Mouse (Mus musculus) lung, postnatal 0 days (tissue): ENCODE data around the gene Ctsw. TPM values are rescaled to one million over a fixed set of nuclear protein-coding genes. Genes with fewer than 3 reads are reported as not detected.

ENCODE experiments used
- ATAC-seq: fragments of 200-750 bp; cut with Nextera tagmentation; 2 replicates; pipeline ENCODE4 v1.8.0; 2017; ENCODE audit warnings: moderate library complexity
- DNase-seq: peaks from one replicate; pipeline ENCODE4 v3.0.0-alpha.2; 2016; ENCODE audit warnings: low spot score
- H3K27ac ChIP-seq: fragments of 300-500 bp; sonication (generic); 2 replicates; pipeline ENCODE4 v1.5.1; 2014; ENCODE audit warnings: antibody characterized with exemption, mild to moderate bottlenecking, low read length, mixed read lengths
- H3K27me3 ChIP-seq: fragments of 300-500 bp; sonication (generic); replicated peaks from 2 replicates; pipeline ENCODE4 v1.6.1; 2014; ENCODE audit warnings: low read length, mixed read lengths; ENCODE audit not compliant: insufficient read depth
- H3K36me3 ChIP-seq: fragments of 300-500 bp; sonication (generic); 2 replicates; pipeline ENCODE4 v1.6.1; 2014; ENCODE audit warnings: low read length, mixed read lengths; ENCODE audit not compliant: insufficient read depth
- H3K4me1 ChIP-seq: fragments of 300-500 bp; sonication (generic); 2 replicates; pipeline ENCODE4 v1.6.1; 2014; ENCODE audit warnings: antibody characterized with exemption, low read depth, low read length, mixed read lengths; ENCODE audit not compliant: insufficient read depth
- H3K4me2 ChIP-seq: fragments of 300-500 bp; sonication (generic); replicated peaks from 2 replicates; pipeline ENCODE4 v1.6.1; 2014; ENCODE audit warnings: low read depth, mild to moderate bottlenecking, low read length, moderate library complexity, mixed read lengths
- H3K4me3 ChIP-seq: fragments of 300-500 bp; sonication (generic); 2 replicates; pipeline ENCODE4 v1.5.1; 2014; ENCODE audit warnings: low read depth, low read length
- H3K9ac ChIP-seq: fragments of 300-500 bp; sonication (generic); replicated peaks from 2 replicates; pipeline ENCODE4 v1.6.1; 2014; ENCODE audit warnings: low read depth, mild to moderate bottlenecking
- H3K9me3 ChIP-seq: fragments of 300-500 bp; sonication (generic); 2 replicates; pipeline ENCODE4 v1.6.1; 2016; ENCODE audit warnings: low read length, mixed read lengths
- CTCF ChIP-seq: IDR thresholded peaks from 2 replicates; pipeline ENCODE4 v1.5.1; 2016; ENCODE audit warnings: antibody characterized with exemption, mild to moderate bottlenecking
- EP300 ChIP-seq: IDR thresholded peaks from 2 replicates; pipeline ENCODE4 v1.6.1; 2016; ENCODE audit warnings: antibody characterized with exemption, mild to moderate bottlenecking, control low read depth
- WGBS: fragments of 180-500 bp; shearing (Covaris S2); extraction: QIAGEN DNeasy Blood & Tissue Kit; methylation state at CpG from one replicate; pipeline ENCODE4 v1.1.7; 2014; 5-methylcytosine and 5-hydroxymethylcytosine counted together
- polyA plus RNA-seq: library from polyadenylated mRNA; unstranded; fragments of >200 nt; fragmentation: Nextera tagmentation; extraction: Ambion mirVana; gene quantifications from 2 replicates; pipeline ENCODE4 v1.2.1, GENCODE M21; 2015

The Ctsw gene
- polyA plus RNA-seq, 1 experiment from 2014 or later, result 2.6 TPM

DNA sequence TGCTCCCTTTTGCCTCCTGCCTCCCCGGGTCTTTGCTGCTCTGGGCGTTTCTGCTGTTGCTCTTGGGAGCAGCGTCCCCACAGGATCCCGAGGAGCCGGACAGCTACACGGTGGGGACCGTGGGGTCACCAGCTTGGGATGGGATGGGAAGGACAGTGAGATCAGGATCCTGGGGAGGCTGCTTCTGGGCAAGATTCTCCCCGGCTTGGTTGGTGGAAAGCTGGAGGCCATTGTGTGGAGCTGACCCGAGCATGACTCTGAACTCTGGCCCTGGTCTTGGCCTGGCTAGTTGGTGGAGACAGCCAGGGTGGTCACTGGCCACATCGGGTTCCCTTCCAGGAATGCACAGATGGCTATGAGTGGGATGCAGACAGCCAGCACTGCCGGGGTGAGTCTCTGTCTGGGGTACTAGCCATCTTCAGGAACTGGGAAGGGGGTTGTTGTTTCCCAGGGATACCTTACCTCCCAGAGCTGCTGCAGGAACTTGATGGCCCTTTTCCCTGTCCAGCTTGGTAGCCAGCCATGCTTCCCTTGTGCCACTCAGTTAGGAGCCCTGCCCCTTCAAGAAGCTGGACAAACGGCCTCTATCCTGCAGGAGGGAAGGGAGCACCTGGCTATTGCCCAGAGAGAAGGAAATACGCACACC is 6.9 kb upstream of the Ctsw start:
- ATAC-seq (peak; percentile 23), DNase-seq (no peak)
- Histone ChIP-seq H3K9ac (peak overlapping the region; percentile 64), H3K36me3 (0 out of 2 replicates have a peak, but pooled peaks cover 4% of the 10 kb centered on the region), H3K4me1 (peaks cover 2% of the 10 kb centered on the region; the same call in 1 of the 2 replicates), H3K27ac (peak overlapping the region; percentile 81), H3K9me3 (no peaks in the 10 kb centered on the region), H3K4me2 (peak overlapping the region; percentile 92), H3K27me3 (no peaks in the 10 kb centered on the region), H3K4me3 (peak overlapping the region; percentile 57)
- no peak for TF ChIP-seq EP300
- no peak for TF ChIP-seq CTCF
- 15% methylated on average over 13 of the region's 13 CpGs for WGBS

- H3K4me2 ChIP-seq, result peak overlapping the region; percentile 92
- TF ChIP-seq CTCF (peak; percentile 34), EP300 (no peak)
- no peaks in the 10 kb centered on the region for H3K9me3 ChIP-seq
- DNase-seq, result peak; percentile 57
- ATAC-seq, result peak; percentile 66
- 2% methylated on average over 31 of the region's 68 CpGs for WGBS
- H3K36me3 ChIP-seq, result no peaks in the 10 kb centered on the region
- peak overlapping the region; percentile 64 for H3K9ac ChIP-seq
- H3K27me3 ChIP-seq, result no peaks in the 10 kb centered on the region
- H3K4me3 ChIP-seq, result peak overlapping the region; percentile 57
- H3K27ac ChIP-seq, result peak overlapping the region; percentile 81
- peaks cover 2% of the 10 kb centered on the region; the same call in 1 of the 2 replicates for H3K4me1 ChIP-seq
These were observed 6.2 kb upstream of the Ctsw start for GRCm38 (mm10) chr19:5474281-5475068.

- H3K9me3 ChIP-seq, result no peaks in the 10 kb centered on the region
- no peaks in the 10 kb centered on the region for H3K36me3 ChIP-seq
- peak within 1 kb of the TSS; percentile 64 for H3K9ac ChIP-seq
- under 1% methylated on average over 22 of the region's 22 CpGs for WGBS
- H3K4me2 ChIP-seq, result peak within 1 kb of the TSS; percentile 92
- peaks cover 2% of the 10 kb centered on the region; the same call in 1 of the 2 replicates for H3K4me1 ChIP-seq
- no peaks in the 10 kb centered on the region for H3K27me3 ChIP-seq
- ATAC-seq (peak; percentile 87), DNase-seq (peak; percentile 96)
- peak within 1 kb of the TSS; percentile 57 for H3K4me3 ChIP-seq
- 0 out of 2 replicates have a peak, but pooled peaks have one; percentile 47 for TF ChIP-seq EP300
- TF ChIP-seq CTCF, result 0 out of 2 replicates have a peak, but pooled peaks have one; percentile 2
- H3K27ac ChIP-seq, result peak within 1 kb of the TSS; percentile 81
These were observed 5.4 kb upstream of the Ctsw start, which contains the start of gene Efemp2 for GRCm38 (mm10) chr19:5473720-5474119. Gene Efemp2 (plus strand): TSS chr19:5473954.

DNA sequence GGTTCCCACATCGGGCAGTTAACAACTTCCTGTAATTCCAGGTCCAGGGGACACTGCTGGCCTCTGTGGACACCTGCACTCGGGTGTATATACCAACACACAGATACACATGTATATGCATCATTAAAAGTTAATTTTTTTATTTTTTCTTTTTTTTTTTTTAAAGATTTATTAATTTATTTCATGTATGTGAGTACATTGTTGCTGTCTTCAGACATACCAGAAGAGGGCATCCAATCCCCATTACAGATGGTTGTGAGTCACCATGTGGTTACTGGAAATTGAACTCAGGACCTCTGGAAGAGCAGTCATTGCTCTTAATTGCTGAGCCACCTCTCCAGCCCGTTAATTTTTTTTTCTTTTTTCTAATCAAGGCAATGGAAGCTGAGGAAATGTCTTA is 4.5 kb upstream of the Ctsw start:
- ATAC-seq, result no peak
- WGBS, result 65% methylated on average over 3 of the region's 3 CpGs

GRCm38 (mm10) chr19:5471846-5472245 is 3.5 kb upstream of the Ctsw start:
- H3K4me3 ChIP-seq, result no peak overlapping the region
- ATAC-seq, result no peak
- no peak for DNase-seq

More for the DNA sequence above, 4.5 kb upstream of the Ctsw start:
- no peak for TF ChIP-seq EP300
- peak; percentile 55 for TF ChIP-seq CTCF
- H3K9me3 ChIP-seq, result no peaks in the 10 kb centered on the region
- H3K27me3 ChIP-seq, result no peaks in the 10 kb centered on the region
- peak overlapping the region; percentile 81; the same call in 1 of the 2 replicates for H3K27ac ChIP-seq
- H3K4me3 ChIP-seq, result no peak overlapping the region
- H3K4me1 ChIP-seq, result peaks cover 2% of the 10 kb centered on the region; the same call in 1 of the 2 replicates
- no peaks in the 10 kb centered on the region for H3K36me3 ChIP-seq
- DNase-seq, result no peak
- no peak overlapping the region; the same call in 1 of the 2 replicates for H3K4me2 ChIP-seq
- no peak overlapping the region for H3K9ac ChIP-seq

DNA sequence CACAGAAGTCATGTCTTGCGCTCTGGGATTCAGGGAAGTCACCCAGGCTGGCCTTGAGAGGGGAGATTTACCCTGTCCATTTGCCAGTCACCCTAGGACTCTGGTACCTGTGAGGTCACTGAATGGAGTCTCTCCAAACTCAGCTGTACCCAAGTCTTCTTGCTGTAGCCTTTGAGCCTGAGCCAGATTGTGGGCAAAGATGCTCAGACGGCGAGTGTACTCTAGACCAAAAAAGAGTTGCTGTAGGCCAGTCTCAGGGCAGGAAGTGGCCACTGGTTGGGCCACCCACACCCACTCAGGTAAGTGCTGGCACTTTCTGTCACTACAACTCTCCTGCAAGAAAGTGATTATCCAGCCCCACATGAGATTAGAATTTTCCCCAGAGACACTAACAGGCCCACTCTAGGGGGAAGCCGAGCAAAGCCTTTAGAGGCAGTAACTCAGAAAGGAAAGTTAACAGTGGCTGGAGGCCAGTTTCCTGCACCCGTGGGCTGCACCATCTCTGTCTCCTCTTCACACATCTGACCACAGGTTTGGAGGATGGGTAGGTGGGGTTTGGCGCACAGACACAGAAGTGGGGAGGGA is 1.3 kb downstream of the Ctsw start:
- ATAC-seq (no peak), DNase-seq (no peak)
- no peaks in the 10 kb centered on the region for H3K27me3 ChIP-seq
- no peak overlapping the region for H3K4me3 ChIP-seq
- no peaks in the 10 kb centered on the region for H3K4me1 ChIP-seq
- H3K36me3 ChIP-seq, result peaks cover 14% of the 10 kb centered on the region
- H3K9ac ChIP-seq, result no peak overlapping the region
- no peaks in the 10 kb centered on the region for H3K9me3 ChIP-seq
- TF ChIP-seq CTCF (no peak), EP300 (no peak)
- H3K27ac ChIP-seq, result no peak overlapping the region
- H3K4me2 ChIP-seq, result no peak overlapping the region
- 90% methylated on average over 6 of the region's 6 CpGs for WGBS

More at GRCm38 (mm10) chr19:5471846-5472245, 3.5 kb upstream of the Ctsw start:
- no peak overlapping the region for H3K27ac ChIP-seq
- TF ChIP-seq CTCF (no peak), EP300 (no peak)
- H3K9me3 ChIP-seq, result no peaks in the 10 kb centered on the region
- H3K36me3 ChIP-seq, result no peaks in the 10 kb centered on the region
- H3K4me2 ChIP-seq, result no peak overlapping the region
- H3K27me3 ChIP-seq, result no peaks in the 10 kb centered on the region
- peaks cover 2% of the 10 kb centered on the region; the same call in 1 of the 2 replicates for H3K4me1 ChIP-seq
- WGBS, result 48% methylated on average over 5 of the region's 5 CpGs
- H3K9ac ChIP-seq, result no peak overlapping the region
